14 mouse cellular contexts compared by ENCODE assay signal in genomic region chr11:102480897-102481296, GRCm38 (mm10). TPM values are rescaled to one million over a fixed set of nuclear protein-coding genes. Genes with fewer than 3 reads are reported as not detected.
DNase-seq lines count a peak whose midpoint lies in the region; TF ChIP-seq lines count a peak whose summit lies in the region.
"Had no signal": no experiment of that assay in that cellular context is flagged by ENCODE, and none has a peak within 500 bp of the region (broad histone marks: within the 10 kb centered on the region; RNA-seq: fewer than 3 reads in every experiment).

No protein-coding gene starts in this region.

- peak; percentile 82 for DNase-seq in heart, adult 11 months
- no peak for DNase-seq in heart, adult 8-10 months (ENCODE audit: low spot score)
- no peak for DNase-seq in layer of hippocampus, adult 2 months (ENCODE audit: low spot score in 2 of 2)
- no peak for DNase-seq in layer of hippocampus, postnatal 14 days (ENCODE audit: low spot score in 2 of 2)
- DNase-seq in testis, postnatal 10 days (ENCODE audit: low spot score) = peak; percentile 40
- no peak for DNase-seq in testis, postnatal 14 days (ENCODE audit: low spot score)
- DNase-seq in thymus, postnatal 10 days (ENCODE audit: low spot score in 2 of 2) = no peak
- no peak for DNase-seq in right cerebral cortex, postnatal 4 days
- DNase-seq: cerebellum, postnatal 36 days; gastrocnemius, postnatal 36 days; heart, postnatal 10 days; thymus, adult 18-20 months had no signal

- H3K4me3 ChIP-seq in layer of hippocampus, adult 2 months = no peak overlapping the region
- H3K4me3 ChIP-seq: kidney, embryonic 15.5 days; midbrain, embryonic 12.5 days had no signal

- no peak overlapping the region for H3K27ac ChIP-seq in layer of hippocampus, adult 2 months
- H3K27ac ChIP-seq: kidney, embryonic 15.5 days; midbrain, embryonic 12.5 days had no signal

- TF ChIP-seq CTCF in layer of hippocampus, adult 2 months (conservative IDR thresholded peaks at IDR 0.05) = peak; percentile 73

RNA-seq across cellular contexts. Expression of gene Itga2b, which starts 11.0 kb away (rescaled TPM):
- 1 to 10 TPM; 3.4 to 7.2 (median 4.4) TPM for total RNA-seq in heart, adult 8-10 months (2022)
- total RNA-seq in layer of hippocampus, adult 2 months (2021) = 1 to 10 TPM; 2.3 to 3.5 TPM
- total RNA-seq in layer of hippocampus, postnatal 14 days (2021) = 1 to 10 TPM; 2.3 to 2.7 TPM

RNA-seq across cellular contexts. Expression of gene Fam171a2, which starts 33.4 kb away (rescaled TPM):
- 1 to 10 TPM; 2.5 to 5.4 (median 3.6) TPM for total RNA-seq in heart, adult 8-10 months (2022)
- 100 to 1,000 TPM in 1 of 2 experiments, 10 to 100 TPM in 1; 92.5 to 102 TPM for total RNA-seq in layer of hippocampus, adult 2 months (2021)
- total RNA-seq in layer of hippocampus, postnatal 14 days (2021) = 10 to 100 TPM; 86.0 to 97.5 TPM

RNA-seq across cellular contexts. Expression of gene Grn, which starts 50.8 kb away (rescaled TPM):
- total RNA-seq in heart, adult 8-10 months (2022) = 10 to 100 TPM; 76.5 to 84.8 (median 79.6) TPM
- total RNA-seq in layer of hippocampus, adult 2 months (2021) = 10 to 100 TPM; 60.6 to 66.4 TPM
- total RNA-seq in layer of hippocampus, postnatal 14 days (2021) = 10 to 100 TPM; 82.3 to 87.4 TPM

Comparison
In these comparisons a context has a peak if more than half of its experiments do, and no peak if none do; other contexts are left out.
1. DNase-seq: peak in heart, adult 11 months (single experiment) and testis, postnatal 10 days (single experiment); none in heart, adult 8-10 months (single experiment), layer of hippocampus, adult 2 months (0 of 2), layer of hippocampus, postnatal 14 days (0 of 2), testis, postnatal 14 days (single experiment), thymus, postnatal 10 days (0 of 2) and right cerebral cortex, postnatal 4 days (single experiment).
2. RNA of gene Fam171a2, which starts 33.4 kb away (total RNA-seq): 92.5 to 102 TPM in layer of hippocampus, adult 2 months and 86.0 to 97.5 TPM in layer of hippocampus, postnatal 14 days; 2.5 to 5.4 TPM in heart, adult 8-10 months; every median in the first group is over 10 times any median in the second.